Mouse (Mus musculus): ENCODE results near the gene Tm9sf1.

Tm9sf1 gene

DNA sequence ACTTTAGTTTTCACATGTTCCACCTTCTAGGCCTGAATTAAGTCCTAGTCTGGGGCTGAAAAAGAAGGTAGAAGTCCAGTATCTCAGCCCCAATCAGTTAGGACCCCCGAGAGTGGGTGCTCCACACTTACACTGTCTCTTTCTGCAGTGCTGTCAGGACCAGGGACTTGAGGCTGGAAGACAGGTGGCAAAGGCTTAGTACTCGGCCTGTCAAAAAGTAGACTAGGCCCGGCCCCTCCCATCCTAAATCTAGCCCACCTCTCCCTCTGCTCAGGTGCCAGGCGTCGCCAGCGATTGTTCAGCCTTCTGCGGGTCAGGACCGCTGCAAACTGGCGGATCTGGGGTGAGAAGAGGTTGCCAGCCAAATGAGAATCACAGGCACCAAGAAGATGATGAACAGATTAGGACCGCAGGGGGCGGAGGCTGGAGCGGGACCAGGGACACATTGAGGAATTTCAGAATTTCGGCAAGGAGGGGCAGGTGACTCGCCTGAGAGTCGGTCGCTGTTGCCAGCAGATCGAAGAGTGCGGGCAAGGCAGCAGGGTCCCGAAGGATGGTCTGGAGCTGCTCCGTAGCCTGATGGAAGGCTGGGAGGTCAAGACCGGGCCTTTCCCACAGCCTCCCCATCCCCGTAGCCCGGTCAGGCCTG is 8.6 kb downstream of the Tm9sf1 start:
- DNase-seq (ENCODE audit: low spot score): peak; percentile 58

DNA sequence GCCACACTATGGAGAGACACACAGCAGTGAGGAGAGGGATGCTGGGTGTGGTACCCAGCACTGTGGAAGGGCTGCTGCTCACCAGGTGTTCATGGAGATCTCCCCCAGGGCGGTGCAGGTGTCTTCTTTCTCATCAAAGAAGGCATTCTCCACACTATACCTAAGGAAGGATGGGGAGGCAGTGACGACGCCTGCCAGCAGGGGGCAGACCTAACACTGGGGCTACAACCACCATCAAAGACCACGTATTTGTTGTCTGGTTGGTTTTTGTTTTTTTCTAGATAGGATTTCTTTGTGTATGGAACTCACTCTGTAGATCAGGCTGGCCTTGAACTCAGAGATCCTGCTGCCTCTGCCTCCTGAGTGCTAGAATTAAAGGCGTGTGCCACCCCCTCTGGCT is 14.3 kb downstream of the Tm9sf1 start:
- DNase-seq (ENCODE audit: low spot score): peak; percentile 79

DNA sequence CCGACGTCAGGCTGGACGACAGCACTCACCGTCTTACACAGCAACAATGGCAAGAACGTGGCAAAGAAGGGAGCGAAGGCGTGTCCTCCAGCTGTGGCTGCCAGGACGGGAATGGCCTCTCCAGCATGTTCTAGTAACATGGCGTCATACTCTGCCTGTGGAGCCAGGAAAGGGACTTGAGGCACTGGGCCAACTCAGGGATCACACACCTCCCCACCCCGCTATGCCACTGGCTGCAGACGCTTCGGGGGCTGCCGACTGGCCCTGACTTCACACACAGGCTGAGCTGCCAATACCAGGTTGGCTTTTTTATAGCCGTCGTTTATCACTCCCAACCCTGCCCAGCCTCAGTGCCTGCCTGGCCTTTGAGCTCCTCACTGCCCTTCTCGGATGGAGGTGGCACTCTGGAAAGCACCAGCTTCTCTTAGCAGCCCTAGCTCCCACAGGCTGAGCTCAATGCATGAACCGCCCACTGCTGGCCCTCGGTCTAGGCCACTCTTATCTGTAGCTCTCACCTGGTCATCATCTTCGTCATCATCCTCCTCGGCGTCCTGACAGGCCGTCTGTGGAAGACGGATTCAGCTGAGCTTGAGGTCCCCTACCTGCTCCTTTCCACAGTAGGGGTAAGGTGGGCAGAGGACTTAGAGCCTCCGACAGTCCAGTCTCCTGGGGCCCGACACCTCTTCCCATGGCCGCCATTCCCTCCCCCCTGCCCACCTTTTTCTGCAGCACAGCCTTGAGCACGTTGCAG is 15.4 kb downstream of the Tm9sf1 start:
- no peak for DNase-seq (ENCODE audit: low spot score)

DNA sequence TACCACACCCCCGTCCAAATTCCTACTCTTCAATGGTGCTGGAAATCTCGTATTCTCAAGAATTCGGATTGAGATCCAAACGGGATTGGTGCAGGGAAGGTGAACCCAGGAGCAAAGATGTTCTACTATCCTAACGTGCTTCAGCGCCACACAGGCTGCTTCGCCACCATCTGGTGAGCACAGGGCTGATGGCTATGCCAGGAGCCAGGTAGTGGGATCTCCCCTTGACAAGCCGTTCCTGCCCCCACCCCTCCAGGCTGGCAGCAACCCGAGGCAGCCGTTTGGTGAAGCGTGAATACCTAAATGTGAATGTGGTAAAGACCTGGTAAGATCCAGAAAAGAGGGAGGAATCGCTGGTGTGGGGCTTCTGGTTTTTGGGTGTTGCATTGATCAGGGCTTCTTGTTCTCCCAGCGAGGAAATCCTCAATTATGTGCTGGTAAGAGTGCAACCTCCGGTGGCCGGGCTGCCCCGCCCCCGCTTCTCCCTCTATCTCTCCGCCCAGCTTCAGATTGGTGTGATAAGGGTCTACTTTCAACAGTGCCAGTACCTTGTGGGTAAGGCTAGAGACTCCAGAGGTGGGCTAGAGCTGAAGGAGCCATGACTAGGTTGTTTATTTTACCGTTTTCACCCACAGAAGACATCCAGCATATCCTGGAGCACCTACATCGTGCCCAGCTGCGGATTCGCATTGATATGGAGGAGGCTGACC is 25.0 kb downstream of the Tm9sf1 start:
- no peak for DNase-seq (ENCODE audit: low spot score)

DNA sequence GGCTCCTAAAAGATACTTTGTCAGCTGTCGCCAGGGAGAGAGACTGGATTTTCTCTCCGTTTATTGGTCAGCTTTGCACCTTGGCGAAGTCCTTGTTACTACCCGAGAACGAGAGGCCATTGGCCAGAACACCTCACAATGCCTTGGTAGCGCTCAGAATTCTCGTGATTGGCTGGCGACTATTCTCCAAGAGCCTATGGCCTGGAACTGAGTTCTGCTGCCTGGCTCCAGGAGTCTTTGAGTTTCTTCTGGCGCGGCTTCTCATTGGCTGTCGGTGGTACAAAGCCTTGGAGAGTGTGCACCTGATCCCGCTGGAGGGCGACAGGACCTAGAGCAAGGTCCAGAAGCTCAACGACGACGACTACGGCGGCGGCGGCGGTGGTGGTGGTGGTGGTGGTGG is 25.8 kb downstream of the Tm9sf1 start, which contains the start of gene Rec8:
TSS of gene Rec8 (plus strand) at position 216 of the 400 bp plus-strand sequence.
- DNase-seq (ENCODE audit: low spot score): no peak

DNA sequence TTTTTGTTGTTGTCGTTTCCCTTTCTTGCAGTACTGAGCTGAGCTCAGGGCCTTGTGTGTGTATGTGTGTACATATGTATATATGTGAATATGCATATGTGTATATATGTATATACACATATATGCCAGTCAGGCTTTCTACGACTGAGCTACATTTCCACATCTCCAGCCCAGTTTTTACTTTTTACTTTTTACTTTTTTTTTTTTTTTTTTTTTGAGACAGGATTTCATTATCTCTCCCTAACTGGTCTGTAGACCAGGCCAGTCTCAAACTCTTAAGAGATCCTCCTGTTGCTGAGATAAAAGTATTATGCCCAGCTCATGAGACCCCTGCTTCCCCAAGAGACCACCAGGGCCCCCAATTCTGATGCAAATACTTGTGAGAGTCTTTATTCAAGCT is 26.8 kb downstream of the Tm9sf1 start:
- DNase-seq (ENCODE audit: low spot score): no peak

DNA sequence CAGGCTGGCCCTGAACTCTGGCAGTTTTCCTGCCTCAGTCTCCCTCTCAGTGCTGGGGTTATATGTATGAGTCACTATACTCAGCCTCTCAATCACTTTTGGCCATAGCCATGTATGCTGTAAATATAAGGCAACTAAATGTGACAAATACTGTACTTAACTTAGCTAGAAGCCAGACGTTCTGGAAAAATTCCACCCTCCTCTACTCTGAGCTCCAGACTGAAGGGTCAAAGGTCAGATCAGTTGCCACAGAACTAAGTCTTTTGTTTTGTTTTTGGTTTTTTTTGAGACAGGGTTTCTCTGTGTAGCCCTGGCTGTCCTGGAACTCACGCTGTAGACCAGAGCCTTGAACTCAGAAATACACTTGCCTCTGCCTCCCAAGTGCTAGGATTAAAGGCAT is 27.7 kb downstream of the Tm9sf1 start:
- DNase-seq (ENCODE audit: low spot score): no peak

DNA sequence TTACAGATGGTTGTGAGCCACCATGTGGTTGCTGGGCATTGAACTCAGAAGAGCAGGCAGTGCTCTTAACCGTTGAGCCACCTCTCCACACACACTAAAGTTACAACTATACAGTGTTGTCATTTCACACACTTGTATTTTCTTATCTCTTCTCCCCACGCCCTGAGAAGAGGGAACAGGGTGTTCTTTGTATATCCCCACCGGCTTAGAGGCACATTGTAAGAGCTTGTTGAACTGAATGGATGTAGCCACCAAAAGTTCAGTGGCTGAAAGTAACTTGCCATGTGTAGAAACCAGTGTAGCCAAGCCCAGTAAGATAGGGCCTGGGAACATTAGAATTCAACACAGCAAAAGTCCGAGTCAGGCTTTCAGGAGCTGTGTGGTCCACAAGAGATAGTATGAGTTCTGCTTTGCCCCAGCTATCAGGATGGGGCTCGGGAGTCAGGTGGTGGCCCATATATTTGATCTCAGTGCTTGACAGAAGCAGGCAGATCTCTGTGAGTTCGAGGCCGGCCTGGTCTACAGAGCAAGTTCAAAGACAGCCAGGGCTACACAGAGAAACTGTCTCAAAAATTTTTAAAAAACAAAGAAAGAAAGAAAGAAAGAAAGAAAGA is 28.9 kb downstream of the Tm9sf1 start:
- DNase-seq (ENCODE audit: low spot score): no peak

DNA sequence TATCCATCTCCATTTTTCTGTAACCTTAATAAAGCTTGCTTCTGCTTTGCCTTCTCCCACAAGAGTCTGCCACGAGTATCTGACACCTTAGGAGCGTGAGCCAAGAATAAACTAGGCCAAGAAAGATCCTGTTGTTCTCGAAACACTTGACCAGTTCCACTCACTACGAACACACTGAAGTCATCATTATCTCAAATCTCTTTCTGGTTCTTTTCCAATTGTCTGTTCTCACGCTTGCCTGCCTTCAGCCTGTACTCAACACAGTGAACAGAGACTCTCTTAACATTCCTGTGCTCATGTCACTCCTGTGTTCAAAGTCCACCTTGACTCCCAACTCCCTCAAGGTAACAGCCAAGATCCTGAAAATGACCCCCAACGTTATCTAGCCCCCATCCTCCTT is 30.3 kb downstream of the Tm9sf1 start:
- no peak for DNase-seq (ENCODE audit: low spot score)

DNA sequence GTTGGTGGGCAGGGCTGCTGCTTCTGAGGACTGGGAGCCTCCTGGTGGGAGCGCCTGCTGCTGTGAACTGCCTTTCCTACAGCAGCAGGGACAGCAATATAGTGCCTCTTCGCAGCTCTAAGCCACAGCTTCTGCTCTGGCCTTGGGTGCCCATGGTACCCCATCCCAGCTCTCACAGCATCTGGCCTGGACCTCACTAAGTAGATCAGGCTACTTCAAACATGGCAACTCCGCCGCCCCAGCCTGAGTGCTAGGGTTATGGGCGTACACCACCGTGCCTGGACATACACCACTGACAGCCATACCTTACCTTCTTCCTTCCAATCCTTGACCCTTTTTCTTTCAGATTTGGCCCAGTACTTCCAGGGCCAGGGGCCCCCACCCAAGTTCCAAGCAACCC is 35.3 kb downstream of the Tm9sf1 start:
- no peak for DNase-seq (ENCODE audit: low spot score)

DNA sequence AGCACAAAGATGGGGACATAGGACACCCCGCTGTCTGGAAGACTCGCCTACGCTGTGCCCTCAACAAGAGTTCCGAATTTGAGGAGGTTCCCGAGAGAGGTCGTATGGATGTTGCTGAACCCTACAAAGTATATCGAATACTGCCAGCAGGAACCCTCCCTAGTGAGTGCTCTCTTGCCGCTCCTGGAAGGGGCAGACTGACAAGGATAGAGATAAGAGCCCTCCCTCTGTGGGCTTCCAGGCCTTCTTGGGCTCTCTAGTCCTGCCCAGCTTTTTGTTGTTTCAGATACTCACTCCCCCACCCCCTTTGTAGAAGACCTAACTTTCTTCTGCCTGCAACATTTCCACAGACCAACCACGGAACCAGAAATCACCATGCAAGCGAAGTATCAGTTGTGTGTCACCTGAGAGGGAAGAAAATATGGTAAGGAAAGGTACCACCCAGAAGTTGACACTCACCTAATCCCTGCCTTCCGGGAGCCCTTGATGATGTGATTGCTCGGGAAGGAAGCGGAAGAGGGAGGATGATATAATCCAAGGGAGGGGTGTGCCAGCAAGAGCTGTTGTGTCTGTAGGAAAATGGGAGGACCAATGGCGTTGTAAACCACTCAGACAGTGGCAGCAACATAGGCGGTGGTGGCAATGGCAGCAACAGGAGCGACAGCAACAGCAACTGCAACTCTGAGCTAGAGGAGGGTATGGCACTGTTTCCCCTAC is 37.7 kb downstream of the Tm9sf1 start:
- DNase-seq (ENCODE audit: low spot score): no peak

DNA sequence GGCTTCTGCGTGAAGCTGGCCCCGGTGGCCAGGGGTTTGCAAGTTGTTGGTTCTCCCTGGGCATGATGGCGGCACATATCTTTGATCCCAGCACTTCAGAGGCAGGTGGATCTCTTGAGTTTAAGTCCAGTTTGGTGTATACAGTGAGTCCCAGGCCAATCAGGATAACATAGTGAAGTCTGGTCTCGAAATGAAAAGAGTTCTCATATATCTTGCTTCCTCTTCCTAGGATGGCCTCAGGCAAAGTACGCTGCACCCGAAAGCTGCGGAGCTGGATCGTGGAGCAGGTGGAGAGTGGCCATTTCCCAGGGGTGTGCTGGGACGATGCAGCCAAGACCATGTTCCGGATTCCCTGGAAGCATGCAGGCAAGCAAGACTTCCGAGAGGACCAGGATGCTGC is 38.8 kb downstream of the Tm9sf1 start:
- DNase-seq (ENCODE audit: low spot score): no peak

DNA sequence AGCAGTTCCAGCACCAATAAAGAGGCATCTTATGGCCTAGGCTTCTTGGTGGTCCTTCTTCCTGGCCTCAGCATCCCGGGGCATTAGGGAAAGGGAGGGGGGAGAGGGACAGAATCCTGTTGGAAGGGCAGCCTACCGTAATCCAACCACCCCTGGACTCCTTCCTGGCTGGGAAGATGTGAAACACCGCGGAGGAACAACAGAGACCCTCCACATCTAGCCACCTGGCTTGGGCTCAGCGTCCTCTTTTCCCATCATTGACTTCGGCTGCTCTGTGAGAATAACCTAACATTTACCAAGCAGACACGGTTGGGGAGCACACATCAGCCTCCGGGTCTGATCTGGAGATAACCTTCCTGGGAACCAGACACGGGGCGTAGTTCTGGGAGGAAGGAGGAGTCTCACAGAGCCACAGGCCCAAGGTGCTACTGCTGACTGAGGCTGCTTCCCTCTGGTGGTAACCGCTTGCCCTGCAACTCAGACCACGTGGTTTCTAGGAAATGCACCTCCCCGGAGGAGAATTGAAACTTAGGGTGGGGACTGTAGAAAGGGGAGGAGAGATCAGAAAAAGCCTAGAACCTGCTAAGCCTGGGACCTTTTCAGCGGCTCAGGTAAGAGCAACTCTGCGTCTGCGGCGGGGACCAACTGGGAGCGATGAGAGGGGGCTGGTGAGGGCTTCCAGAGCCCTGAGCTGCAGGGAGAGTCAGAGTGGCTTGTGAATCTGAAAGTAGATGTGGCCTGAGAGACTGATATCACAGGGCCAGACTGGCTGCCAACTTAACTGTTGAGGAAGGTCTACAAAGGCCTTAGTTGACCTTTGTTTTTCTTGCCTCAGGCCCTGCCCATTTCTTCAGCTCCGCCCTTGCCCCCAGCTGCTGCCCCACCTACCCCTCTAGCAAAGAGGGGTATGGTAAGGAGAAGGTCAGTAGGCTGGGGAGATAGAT is 39.7 kb downstream of the Tm9sf1 start:
- peak; percentile 92 for DNase-seq (ENCODE audit: low spot score)

DNA sequence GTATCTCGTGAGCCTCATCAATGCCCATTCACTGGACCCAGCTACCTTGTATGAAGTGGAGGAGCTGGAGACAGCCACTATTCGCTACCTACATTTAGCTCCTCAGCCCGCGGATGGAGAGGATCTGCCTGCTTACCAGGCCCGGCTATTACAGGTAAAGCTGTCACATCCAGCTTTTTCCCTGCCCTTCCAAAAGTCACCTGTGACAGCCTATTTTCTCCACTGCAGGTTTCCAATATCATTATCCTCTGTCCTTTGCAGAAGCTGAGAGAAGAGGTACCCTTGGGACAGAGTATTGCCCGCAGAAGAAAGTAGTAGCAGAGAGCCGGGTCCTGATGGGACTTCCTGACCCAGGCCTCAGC is 40.4 kb downstream of the Tm9sf1 start, which contains the start of gene Irf9:
TSS of gene Irf9 (plus strand) at position 301 of the 362 bp plus-strand sequence.
- no peak for DNase-seq (ENCODE audit: low spot score)

DNA sequence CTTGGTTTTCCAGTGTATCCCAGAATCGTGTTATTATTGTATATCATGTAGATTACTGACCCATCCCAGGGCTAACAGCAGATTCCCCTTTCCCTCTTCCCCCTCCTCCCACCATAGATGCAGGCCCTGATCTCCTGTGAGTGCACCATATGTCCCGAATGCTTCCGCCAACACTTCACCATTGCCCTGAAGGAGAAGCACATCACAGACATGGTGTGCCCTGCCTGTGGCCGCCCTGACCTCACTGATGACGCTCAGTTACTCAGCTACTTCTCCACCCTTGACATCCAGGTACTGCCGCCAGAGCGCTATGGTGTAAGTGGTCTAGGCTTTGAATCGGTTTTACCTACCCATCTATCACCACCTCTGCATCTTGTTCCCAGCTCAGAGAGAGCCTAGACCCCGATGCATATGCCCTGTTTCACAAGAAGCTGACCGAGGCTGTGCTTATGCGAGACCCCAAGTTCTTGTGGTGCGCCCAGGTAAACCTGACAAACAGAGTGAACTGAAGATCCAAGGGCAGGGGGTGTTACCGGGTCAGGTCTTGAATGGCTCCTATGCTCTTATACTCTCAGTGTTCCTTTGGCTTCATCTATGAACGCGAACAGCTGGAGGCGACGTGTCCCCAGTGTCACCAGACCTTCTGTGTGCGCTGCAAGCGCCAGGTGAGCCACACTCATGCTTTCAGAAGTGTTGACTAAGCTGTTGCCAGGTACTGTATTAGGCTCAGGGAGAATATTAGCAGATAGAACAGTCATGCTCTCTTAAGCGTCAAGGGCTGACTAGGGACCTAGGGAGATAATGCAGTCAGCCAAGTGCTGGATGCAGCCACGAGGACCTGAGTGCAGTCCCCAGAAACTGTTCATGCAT is 44.9 kb downstream of the Tm9sf1 start:
- no peak for DNase-seq (ENCODE audit: low spot score)

DNA sequence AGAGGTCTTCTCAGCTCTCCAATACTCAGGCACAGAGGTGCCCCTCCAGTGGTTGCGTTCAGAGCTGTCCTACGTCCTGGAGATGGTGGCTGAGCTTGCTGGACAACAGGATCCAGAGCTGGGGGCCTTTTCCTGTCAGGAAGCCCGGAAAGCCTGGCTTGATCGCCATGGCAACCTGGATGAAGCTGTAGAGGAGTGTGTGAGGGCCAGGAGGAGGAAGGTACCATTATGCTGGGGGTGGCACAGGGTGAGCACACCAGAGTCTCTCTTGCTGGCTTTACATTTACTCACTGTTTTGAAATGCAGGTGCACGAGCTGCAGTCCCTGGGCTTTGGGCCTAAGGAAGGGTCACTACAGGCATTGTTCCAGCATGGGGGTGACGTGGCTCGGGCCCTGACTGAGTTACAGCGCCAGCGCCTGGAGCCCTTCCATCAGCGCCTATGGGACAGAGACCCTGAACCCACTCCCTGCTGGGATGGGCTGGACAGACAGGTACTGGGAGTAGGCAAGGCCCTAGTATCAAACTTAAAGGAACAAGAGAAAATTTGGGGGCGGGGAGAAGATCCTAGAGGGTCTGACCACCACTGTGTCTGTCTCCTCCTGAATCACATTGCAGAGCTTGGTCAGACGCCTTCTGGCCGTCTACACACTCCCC is 47.4 kb downstream of the Tm9sf1 start:
- DNase-seq (ENCODE audit: low spot score): no peak

DNA sequence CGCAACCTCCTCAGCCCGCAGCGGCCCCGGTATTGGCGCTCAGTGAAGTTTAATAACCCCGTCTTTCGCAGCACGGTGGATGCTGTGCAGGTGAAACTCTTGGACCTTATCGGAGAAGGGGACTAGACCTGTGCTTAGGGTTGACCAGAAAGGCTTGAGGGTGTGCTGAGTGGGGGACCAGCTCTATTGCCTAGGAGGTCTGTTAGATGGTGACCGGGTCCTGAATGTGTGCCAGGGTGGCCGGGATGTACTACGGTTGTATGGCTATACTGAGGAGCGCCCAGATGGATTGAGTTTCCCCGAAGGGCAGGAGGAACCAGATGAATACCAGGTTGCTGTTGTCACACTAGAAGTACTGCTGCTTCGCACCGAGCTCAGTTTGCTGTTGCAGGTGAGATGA is 51.4 kb downstream of the Tm9sf1 start:
- DNase-seq (ENCODE audit: low spot score): no peak

DNA sequence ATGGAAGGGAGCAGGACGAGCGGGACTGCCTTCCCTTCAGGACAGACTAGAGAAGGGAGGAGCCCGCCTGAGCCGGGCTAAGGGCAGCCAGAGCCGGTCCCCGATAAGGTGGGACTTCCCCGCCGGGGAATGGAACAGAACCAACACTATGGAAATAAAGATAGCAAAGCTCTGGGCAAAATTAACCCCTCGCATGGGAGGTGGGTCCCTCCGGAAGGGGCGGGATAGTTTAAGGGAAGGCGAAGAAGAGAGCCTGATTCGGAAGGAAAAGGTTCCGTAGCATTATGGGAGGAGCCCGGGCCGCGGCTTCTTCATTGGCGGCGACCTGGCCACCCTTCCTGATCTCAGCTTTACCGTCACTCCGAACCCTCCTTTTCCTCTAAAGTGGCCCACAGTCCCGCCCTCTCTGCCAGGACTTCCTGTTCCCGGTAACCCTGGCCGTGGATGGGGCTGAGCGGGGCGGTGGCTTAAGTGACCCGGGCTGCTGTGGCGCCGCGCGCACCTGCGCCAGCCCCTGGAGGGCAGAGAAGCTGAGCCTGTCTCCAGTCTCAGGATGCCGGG is 52.2 kb downstream of the Tm9sf1 start, which contains the start of gene Rnf31:
TSS of gene Rnf31 (plus strand) at position 378 of the 561 bp plus-strand sequence.
- peak; percentile 91 for DNase-seq (ENCODE audit: low spot score)
